Mouse (Mus musculus) kidney, adult 18-20 months (tissue): ENCODE measurements around the gene Slc28a3.

ENCODE experiments used
- DNase-seq: peaks from one replicate; pipeline ENCODE4 v3.0.0; 2021

Gene Slc28a3

GRCm38 (mm10) chr13:58610716-58611115 lies at the start of gene Slc28a3:
Gene Slc28a3, minus strand, starts transcription at chr13:58610877.
- DNase-seq: no peak

GRCm38 (mm10) chr13:58657987-58658386 lies 47.3 kb upstream of the Slc28a3 start:
- no peak for DNase-seq

GRCm38 (mm10) chr13:58656885-58657284 lies 46.2 kb upstream of the Slc28a3 start:
- no peak for DNase-seq

- no peak for DNase-seq
Observed at GRCm38 (mm10) chr13:58655552-58655951, 44.9 kb upstream of the Slc28a3 start.

- DNase-seq: peak; percentile 26
Observed at GRCm38 (mm10) chr13:58640330-58640729, 29.7 kb upstream of the Slc28a3 start.

GRCm38 (mm10) chr13:58638950-58639349 lies 28.3 kb upstream of the Slc28a3 start:
- DNase-seq: peak; percentile 31

- peak; percentile 62 for DNase-seq
Observed at GRCm38 (mm10) chr13:58637360-58638002, 26.8 kb upstream of the Slc28a3 start.

- no peak for DNase-seq
Observed at GRCm38 (mm10) chr13:58633887-58634286, 23.2 kb upstream of the Slc28a3 start.

GRCm38 (mm10) chr13:58630756-58631155 lies 20.1 kb upstream of the Slc28a3 start:
- DNase-seq: no peak

GRCm38 (mm10) chr13:58629365-58630050 lies 18.8 kb upstream of the Slc28a3 start:
- no peak for DNase-seq

- no peak for DNase-seq
Observed at GRCm38 (mm10) chr13:58622647-58623046, 12.0 kb upstream of the Slc28a3 start.

GRCm38 (mm10) chr13:58619301-58619700 lies 8.6 kb upstream of the Slc28a3 start:
- DNase-seq: no peak

- no peak for DNase-seq
Observed at GRCm38 (mm10) chr13:58610059-58610458, 618 bp downstream of the Slc28a3 start.

GRCm38 (mm10) chr13:58601201-58601855 lies 9.3 kb downstream of the Slc28a3 start:
- peak; percentile 11 for DNase-seq

- DNase-seq: no peak
Observed at GRCm38 (mm10) chr13:58598578-58598977, 12.1 kb downstream of the Slc28a3 start.

GRCm38 (mm10) chr13:58593129-58593528 lies 17.5 kb downstream of the Slc28a3 start:
- peak; percentile 45 for DNase-seq

- no peak for DNase-seq
Observed at GRCm38 (mm10) chr13:58591912-58592311, 18.8 kb downstream of the Slc28a3 start.

- DNase-seq: peak; percentile 49
Observed at GRCm38 (mm10) chr13:58590630-58591029, 20.0 kb downstream of the Slc28a3 start.

GRCm38 (mm10) chr13:58589517-58589858 lies 21.2 kb downstream of the Slc28a3 start:
- DNase-seq: peak; percentile 75

GRCm38 (mm10) chr13:58588655-58589516 lies 21.8 kb downstream of the Slc28a3 start:
- DNase-seq: no peak

- DNase-seq: no peak
Observed at GRCm38 (mm10) chr13:58587962-58588361, 22.7 kb downstream of the Slc28a3 start.

- no peak for DNase-seq
Observed at GRCm38 (mm10) chr13:58566181-58566580, 44.5 kb downstream of the Slc28a3 start.

GRCm38 (mm10) chr13:58560497-58561138 lies 50.1 kb downstream of the Slc28a3 start:
- no peak for DNase-seq
